Mouse (Mus musculus) forebrain, embryonic 16.5 days (tissue): ENCODE results near the gene Ms4a14. TPM values are rescaled to one million over a fixed set of nuclear protein-coding genes. Genes with fewer than 3 reads are reported as not detected.
"Not testable (repeated sequence)": the region's sequence is repeated elsewhere in the genome, so short reads cannot be mapped to it uniquely, and the experiment has no call there.

Source experiments
- ATAC-seq: fragments of 200-750 bp; cut with Nextera tagmentation; 2 replicates; pipeline ENCODE4 v1.8.0; 2017; ENCODE audit warnings: mild to moderate bottlenecking, moderate library complexity
- H3K27ac ChIP-seq: fragments of 300-500 bp; sonication (generic); 2 replicates; pipeline ENCODE4 v1.5.1; 2014; ENCODE audit warnings: low read length, control low read depth
- H3K27me3 ChIP-seq: fragments of 300-500 bp; sonication (generic); replicated peaks from 2 replicates; pipeline ENCODE4 v1.6.1; 2014; ENCODE audit warnings: low read length; ENCODE audit not compliant: control insufficient read depth, insufficient read depth
- H3K36me3 ChIP-seq: fragments of 300-500 bp; sonication (generic); 2 replicates; pipeline ENCODE4 v1.6.1; 2014; ENCODE audit not compliant: control insufficient read depth, insufficient read depth
- H3K4me1 ChIP-seq: fragments of 300-500 bp; sonication (generic); replicated peaks from 2 replicates; pipeline ENCODE4 v1.6.1; 2014; ENCODE audit warnings: low read length; ENCODE audit not compliant: control insufficient read depth, insufficient read depth
- H3K4me2 ChIP-seq: fragments of 300-500 bp; sonication (generic); 2 replicates; pipeline ENCODE4 v1.6.1; 2014; ENCODE audit warnings: mild to moderate bottlenecking, low read length, control low read depth
- H3K4me3 ChIP-seq: fragments of 300-500 bp; sonication (generic); replicated peaks from 2 replicates; pipeline ENCODE4 v1.5.1; 2014; ENCODE audit warnings: mild to moderate bottlenecking, low read length, control low read depth
- H3K9ac ChIP-seq: fragments of 300-500 bp; sonication (generic); replicated peaks from 2 replicates; pipeline ENCODE4 v1.6.1; 2014; ENCODE audit warnings: low read depth, low read length, control low read depth
- H3K9me3 ChIP-seq: fragments of 300-500 bp; sonication (generic); 2 replicates; pipeline ENCODE4 v1.6.1; 2016; ENCODE audit warnings: low read length; ENCODE audit not compliant: control insufficient read depth
- WGBS: fragments of 180-500 bp; shearing (Covaris S2); extraction: QIAGEN DNeasy Blood & Tissue Kit; methylation state at CpG from one replicate; pipeline ENCODE4 v1.1.7; 2014; 5-methylcytosine and 5-hydroxymethylcytosine counted together
- polyA plus RNA-seq: library from polyadenylated mRNA; unstranded; fragments of >200 nt; fragmentation: Nextera tagmentation; extraction: Ambion mirVana; gene quantifications from 2 replicates; pipeline ENCODE4 v1.2.1, GENCODE M21; 2015

Ms4a14 gene
- polyA plus RNA-seq, 1 experiment from 2014 or later = not detected

DNA sequence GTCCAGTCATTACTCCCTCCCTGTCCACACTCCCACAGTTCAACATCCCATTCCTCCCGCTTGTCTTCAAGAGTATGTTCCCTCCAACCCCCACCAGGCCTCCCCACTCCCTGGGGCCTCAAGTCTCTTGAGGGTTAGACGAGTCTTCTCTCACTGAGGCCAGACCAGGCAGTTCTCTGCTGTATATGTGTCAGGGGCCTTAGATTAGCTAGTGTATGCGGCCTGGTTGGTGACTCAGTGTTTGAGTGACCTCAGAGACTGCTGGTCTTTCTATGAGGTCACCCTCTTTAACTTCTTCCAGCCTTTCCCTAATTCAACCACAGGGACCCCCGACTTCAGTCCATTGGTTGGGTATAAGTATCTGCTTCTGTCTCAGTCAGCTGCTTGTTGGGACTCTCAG lies 47.3 kb downstream of the Ms4a14 start:
- Histone ChIP-seq H3K9ac (no peak overlapping the region), H3K27ac (no peak overlapping the region), H3K36me3 (no peaks in the 10 kb centered on the region), H3K9me3 (no peaks in the 10 kb centered on the region), H3K4me1 (no peaks in the 10 kb centered on the region), H3K27me3 (no peaks in the 10 kb centered on the region), H3K4me3 (no peak overlapping the region), H3K4me2 (no peak overlapping the region)
- ATAC-seq = no peak
- 86% methylated on average over 4 of the region's 4 CpGs for WGBS

GRCm38 (mm10) chr19:11266052-11266845 lies 48.0 kb downstream of the Ms4a14 start, which contains the start of gene Ms4a1:
Gene Ms4a1, minus strand, starts transcription at chr19:11266241.
- WGBS = 85% methylated on average over 8 of the region's 8 CpGs
- H3K4me1 ChIP-seq = no peaks in the 10 kb centered on the region
- no peak for ATAC-seq
- no peak within 1 kb of the TSS for H3K4me2 ChIP-seq
- no peak within 1 kb of the TSS for H3K9ac ChIP-seq
- no peaks in the 10 kb centered on the region for H3K36me3 ChIP-seq
- H3K9me3 ChIP-seq = no peaks in the 10 kb centered on the region
- no peaks in the 10 kb centered on the region for H3K27me3 ChIP-seq
- no peak within 1 kb of the TSS for H3K27ac ChIP-seq
- no peak within 1 kb of the TSS for H3K4me3 ChIP-seq

GRCm38 (mm10) chr19:11264602-11265185 lies 49.6 kb downstream of the Ms4a14 start:
- no peaks in the 10 kb centered on the region for H3K9me3 ChIP-seq
- no peak overlapping the region for H3K4me3 ChIP-seq
- H3K27me3 ChIP-seq = no peaks in the 10 kb centered on the region
- no peak overlapping the region for H3K9ac ChIP-seq
- H3K4me1 ChIP-seq = no peaks in the 10 kb centered on the region
- 86% methylated on average over 9 of the region's 9 CpGs for WGBS
- no peaks in the 10 kb centered on the region for H3K36me3 ChIP-seq
- no peak overlapping the region for H3K4me2 ChIP-seq
- no peak overlapping the region for H3K27ac ChIP-seq
- no peak for ATAC-seq

- H3K4me3 ChIP-seq = no peak overlapping the region
- H3K9ac ChIP-seq = no peak overlapping the region
- 89% methylated on average over 3 of the region's 3 CpGs for WGBS
- no peak for ATAC-seq
- no peaks in the 10 kb centered on the region for H3K27me3 ChIP-seq
- H3K4me1 ChIP-seq = no peaks in the 10 kb centered on the region
- no peak overlapping the region for H3K27ac ChIP-seq
- no peaks in the 10 kb centered on the region for H3K36me3 ChIP-seq
- H3K9me3 ChIP-seq = no peaks in the 10 kb centered on the region
- no peak overlapping the region for H3K4me2 ChIP-seq
Observed at GRCm38 (mm10) chr19:11263549-11263948, 50.7 kb downstream of the Ms4a14 start.

DNA sequence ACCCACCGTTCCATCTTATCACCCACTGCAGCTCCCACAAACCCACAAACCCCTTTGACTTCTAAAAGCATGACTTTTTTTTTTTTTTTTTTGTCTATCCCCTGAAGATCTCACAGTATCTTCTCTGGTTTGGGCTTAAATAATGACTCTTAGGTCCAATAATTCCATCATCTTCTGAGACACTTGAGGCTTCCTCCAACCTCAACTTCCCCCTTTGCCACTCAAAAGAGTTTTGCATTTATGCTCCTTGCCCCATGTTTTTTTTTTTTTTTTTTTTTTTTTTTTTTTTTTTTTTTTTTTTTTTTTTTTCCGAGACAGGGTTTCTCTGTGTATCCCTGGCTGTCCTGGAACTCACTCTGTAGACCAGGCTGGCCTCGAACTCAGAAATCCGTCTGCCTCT lies 51.3 kb downstream of the Ms4a14 start:
- H3K27me3 ChIP-seq, H3K36me3 ChIP-seq, H3K9me3 ChIP-seq, H3K4me1 ChIP-seq, H3K4me3 ChIP-seq, ATAC-seq, H3K27ac ChIP-seq, H3K4me2 ChIP-seq, H3K9ac ChIP-seq: not testable (repeated sequence)
- 80% methylated on average over 4 of the region's 4 CpGs for WGBS

GRCm38 (mm10) chr19:11261522-11261921 lies 52.7 kb downstream of the Ms4a14 start:
- Histone ChIP-seq H3K4me3 (no peak overlapping the region), H3K9ac (no peak overlapping the region), H3K4me2 (no peak overlapping the region), H3K27me3 (no peaks in the 10 kb centered on the region), H3K36me3 (no peaks in the 10 kb centered on the region), H3K9me3 (no peaks in the 10 kb centered on the region), H3K27ac (no peak overlapping the region), H3K4me1 (no peaks in the 10 kb centered on the region)
- no peak for ATAC-seq
- WGBS = 100% methylated on average over 2 of the region's 2 CpGs

Other genes with a start within 250 kb of the Ms4a14 start
- not detected in 2 replicates for gene Ms4a8a, start 233.4 kb downstream of the Ms4a14 start, polyA plus RNA-seq
- not detected in 2 replicates for gene 1700017D01Rik, start 183.6 kb downstream of the Ms4a14 start, polyA plus RNA-seq
- not detected in 2 replicates for gene 1700025F22Rik, start 149.1 kb downstream of the Ms4a14 start, polyA plus RNA-seq
- gene Ms4a13, start 117.7 kb downstream of the Ms4a14 start, polyA plus RNA-seq = not detected in 2 replicates
- gene Ms4a12, start 82.0 kb downstream of the Ms4a14 start, polyA plus RNA-seq = not detected in 2 replicates
- not detected in 2 replicates for gene Ms4a1, start 48.2 kb downstream of the Ms4a14 start, polyA plus RNA-seq
- gene Ms4a5, start 30.6 kb downstream of the Ms4a14 start, polyA plus RNA-seq = not detected in 2 replicates
- gene Ms4a7, start 21.7 kb upstream of the Ms4a14 start, polyA plus RNA-seq = 2.0 and 2.1 TPM in 2 replicates
- gene Ms4a4a, start 61.1 kb upstream of the Ms4a14 start, polyA plus RNA-seq = 1.3 and 1.8 TPM in 2 replicates
- gene Ms4a4c, start 90.3 kb upstream of the Ms4a14 start, polyA plus RNA-seq = not detected in 2 replicates
- gene Ms4a4b, start 129.1 kb upstream of the Ms4a14 start, polyA plus RNA-seq = not detected in 2 replicates
- 1.5 and 2.1 TPM in 2 replicates for gene Ms4a6c, start 154.9 kb upstream of the Ms4a14 start, polyA plus RNA-seq
- not detected in 2 replicates for gene Gm8369, start 171.5 kb upstream of the Ms4a14 start, polyA plus RNA-seq
- 1.5 and 2.7 TPM in 2 replicates for gene Ms4a6b, start 202.1 kb upstream of the Ms4a14 start, polyA plus RNA-seq
- gene Ms4a4d, start 222.3 kb upstream of the Ms4a14 start, polyA plus RNA-seq = not detected in 2 replicates